8 mouse cellular contexts compared by ENCODE assay signal in genomic region chr12:105705799-105706487, GRCm38 (mm10). TPM values are rescaled to one million over a fixed set of nuclear protein-coding genes. Genes with fewer than 3 reads are reported as not detected.
A peak's percentile ranks its signal among the peaks of the same experiment; 100 is the strongest.
DNase-seq lines count a peak whose midpoint lies in the region; ATAC-seq and TF ChIP-seq lines count a peak whose summit lies in the region.

TSS of gene Ak7 (plus strand) at chr12:105705976.

- peak; percentile 80 for ATAC-seq in embryonic facial prominence, embryonic 15.5 days (ENCODE audit: insufficient number of reproducible peaks, low FRiP score, low TSS enrichment, low read depth)
- peak; percentile 88 for ATAC-seq in heart, postnatal 0 days (ENCODE audit: insufficient read depth, low read depth)
- peak; percentile 96 for ATAC-seq in megakaryocyte, adult 5-6 weeks (ENCODE audit: poor library complexity, severe bottlenecking)

- DNase-seq in 3134 (ENCODE audit: extremely low read depth, insufficient read length, low spot score) (peak; percentile 22), R1 (ENCODE audit: low read depth, low spot score) (peak; percentile 98)
- DNase-seq in heart, postnatal 0 days (ENCODE audit: low spot score): peak; percentile 34
- DNase-seq in kidney, postnatal 14 days: peak; percentile 81
- DNase-seq in spleen, postnatal 4 days (ENCODE audit: low spot score in 2 of 2): peak; percentile 90 to 91
- DNase-seq in layer of hippocampus, adult 18-20 months (ENCODE audit: low spot score in 2 of 2): no peak

- H3K4me1 ChIP-seq in embryonic facial prominence, embryonic 15.5 days: peaks cover 7% of the 10 kb centered on the region; the same call in 1 of the 2 replicates
- 0 out of 2 replicates have a peak, but pooled peaks cover 7% of the 10 kb centered on the region for H3K4me1 ChIP-seq in heart, postnatal 0 days (ENCODE audit: control insufficient read depth, insufficient read depth)

- no peaks in the 10 kb centered on the region for H3K27me3 ChIP-seq in embryonic facial prominence, embryonic 15.5 days
- no peaks in the 10 kb centered on the region for H3K27me3 ChIP-seq in heart, postnatal 0 days (ENCODE audit: control insufficient read depth, insufficient read depth, low read length)

- TF ChIP-seq CTCF in heart, postnatal 0 days (IDR thresholded peaks at IDR 0.05; ENCODE audit: low read depth): no peak

- peak within 1 kb of the TSS; percentile 7; the same call in 1 of the 2 replicates for H3K4me3 ChIP-seq in embryonic facial prominence, embryonic 15.5 days (replicated peaks)
- H3K4me3 ChIP-seq in heart, postnatal 0 days (ENCODE audit: low read depth, low read length): no peak within 1 kb of the TSS

- H3K36me3 ChIP-seq in embryonic facial prominence, embryonic 15.5 days: peaks cover 11% of the 10 kb centered on the region
- H3K36me3 ChIP-seq in heart, postnatal 0 days (replicated peaks; ENCODE audit: control insufficient read depth, insufficient read depth, low read length): peaks cover 6% of the 10 kb centered on the region

- 12% methylated on average over 22 of the region's 22 CpGs for whole genome bisulfite sequencing in embryonic facial prominence, embryonic 15.5 days
- WGBS in heart, postnatal 0 days: 13% methylated on average over 22 of the region's 22 CpGs

- peak within 1 kb of the TSS; percentile 42 for H3K4me2 ChIP-seq in embryonic facial prominence, embryonic 15.5 days (replicated peaks)
- peak within 1 kb of the TSS; percentile 38 for H3K4me2 ChIP-seq in heart, postnatal 0 days (ENCODE audit: low read depth, low read length)

- TF ChIP-seq EP300 in heart, postnatal 0 days (IDR thresholded peaks at IDR 0.05; ENCODE audit: low read depth): no peak

- no peaks in the 10 kb centered on the region for H3K9me3 ChIP-seq in embryonic facial prominence, embryonic 15.5 days (replicated peaks)
- no peaks in the 10 kb centered on the region for H3K9me3 ChIP-seq in heart, postnatal 0 days (replicated peaks; ENCODE audit: control insufficient read depth, low read length)

- H3K27ac ChIP-seq in embryonic facial prominence, embryonic 15.5 days (replicated peaks): no peak within 1 kb of the TSS
- H3K27ac ChIP-seq in heart, postnatal 0 days (ENCODE audit: low read depth): no peak within 1 kb of the TSS

- H3K9ac ChIP-seq in embryonic facial prominence, embryonic 15.5 days: no peak within 1 kb of the TSS; the same call in 1 of the 2 replicates
- H3K9ac ChIP-seq in heart, postnatal 0 days (replicated peaks; ENCODE audit: low read depth, low read length): no peak within 1 kb of the TSS

RNA-seq across cellular contexts. Expression of gene Ak7, which starts in this region (rescaled TPM):
- 2.9 and 4.7 TPM in 2 replicates for polyA plus RNA-seq in embryonic facial prominence, embryonic 15.5 days (2015; fragmentation: Nextera tagmentation; extraction: Ambion mirVana)
- not detected in 2 replicates for total RNA-seq in heart, postnatal 0 days (2014; rRNA removed; ENCODE audit: low replicate concordance)
- 0.14 and 0.23 TPM in 2 replicates for polyA plus RNA-seq in heart, postnatal 0 days (2015; fragmentation: Nextera tagmentation; extraction: Ambion mirVana)
- 0.38 TPM in 1 of 2 replicates, not detected in the other for total RNA-seq in megakaryocyte, adult 5-6 weeks (2015)
- total RNA-seq in megakaryocyte, adult 5-6 weeks (2017): 0.07 TPM in 1 of 2 replicates, not detected in the other
- total RNA-seq in layer of hippocampus, adult 18-20 months (2021): 1 to 10 TPM; 1.7 to 2.5 TPM

Comparison
In these comparisons a context has a peak if more than half of its experiments do, and no peak if none do; other contexts are left out.
1. Peak in DNase-seq, ATAC-seq and H3K4me2 ChIP-seq in heart, postnatal 0 days; RNA of the gene not detected or under 1 TPM.
2. Peak in ATAC-seq in megakaryocyte, adult 5-6 weeks; RNA of the gene not detected or under 1 TPM.
3. DNase-seq: peak in 3134 (single experiment), R1 (single experiment), kidney, postnatal 14 days (single experiment) and spleen, postnatal 4 days (2 of 2); none in layer of hippocampus, adult 18-20 months (0 of 2).
4. Peak in every context shown above with its lines, with median percentiles within 50 percentile points of each other: ATAC-seq.